Mouse (Mus musculus) thymus, adult 2 months (tissue): ENCODE measurements around the gene Fto.

Experiments
- CTCF ChIP-seq: fragments of 200-500 bp; IDR thresholded peaks from 2 replicates; pipeline ENCODE4 v1.5.1; 2012; ENCODE audit warnings: mild to moderate bottlenecking, control low read depth, low read length, moderate library complexity, borderline replicate concordance; ENCODE audit not compliant: control insufficient read depth, poor library complexity, insufficient read depth; ENCODE audit errors: extremely low read depth
- POLR2A ChIP-seq: fragments of 200-500 bp; IDR thresholded peaks from 2 replicates; pipeline ENCODE4 v1.6.1; 2012; ENCODE audit warnings: mild to moderate bottlenecking, low read length, control low read depth, moderate library complexity; ENCODE audit not compliant: control insufficient read depth, poor library complexity, insufficient read depth; ENCODE audit errors: extremely low read depth

DNA sequence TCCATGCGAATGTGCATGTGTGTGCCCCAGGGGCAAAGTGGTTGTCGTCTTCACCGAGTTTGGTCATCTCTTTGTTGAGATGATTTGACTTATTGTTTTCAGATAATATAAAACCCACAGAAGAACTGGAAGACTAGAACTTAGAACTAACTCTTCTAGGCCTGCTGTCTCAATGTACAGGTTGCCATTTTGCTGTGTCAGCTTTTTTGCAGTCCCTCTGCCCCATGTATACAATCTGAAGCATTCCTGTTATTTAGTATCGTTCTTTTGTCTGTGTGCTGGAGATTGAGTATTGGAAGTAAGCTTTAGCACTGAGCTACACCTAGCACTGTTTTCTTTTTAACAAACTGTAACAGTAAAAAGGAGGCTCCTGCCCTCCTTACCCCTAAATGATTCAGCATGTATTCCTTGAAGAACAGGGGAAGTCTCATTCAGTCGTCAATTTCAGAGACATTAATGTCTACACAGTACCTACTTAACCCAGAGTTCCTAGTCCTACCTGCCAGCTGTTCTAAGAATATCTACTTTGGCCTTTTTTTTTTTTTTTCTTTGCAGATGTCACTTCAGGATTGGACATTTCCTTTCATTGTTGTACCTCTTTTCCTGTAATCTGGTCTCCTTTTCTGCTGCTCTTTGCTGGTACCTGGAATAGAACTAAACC is 4.4 kb downstream of the Fto start:
- TF ChIP-seq POLR2A (no peak), CTCF (no peak)
